Mouse (Mus musculus) heart, embryonic 16.5 days (tissue): ENCODE data around the gene Brca1. TPM values are rescaled to one million over a fixed set of nuclear protein-coding genes. Genes with fewer than 3 reads are reported as not detected.
A peak's percentile ranks its signal among the peaks of the same experiment; 100 is the strongest.

Source experiments
- ATAC-seq: fragments of 200-750 bp; cut with Nextera tagmentation; replicated peaks from 2 replicates; pipeline ENCODE4 v1.8.0; 2017; ENCODE audit warnings: moderate number of reproducible peaks; ENCODE audit not compliant: insufficient read depth, low FRiP score; ENCODE audit errors: extremely low read depth
- H3K27ac ChIP-seq: fragments of 300-500 bp; sonication (generic); 2 replicates; pipeline ENCODE4 v1.5.1; 2014; ENCODE audit warnings: mild to moderate bottlenecking, low read length, control low read depth, moderate library complexity
- H3K27me3 ChIP-seq: fragments of 300-500 bp; sonication (generic); 2 replicates; pipeline ENCODE4 v1.6.1; 2014; ENCODE audit warnings: low read length, mixed read lengths; ENCODE audit not compliant: control insufficient read depth, insufficient read depth
- H3K36me3 ChIP-seq: fragments of 300-500 bp; sonication (generic); 2 replicates; pipeline ENCODE4 v1.6.1; 2014; ENCODE audit not compliant: control insufficient read depth, insufficient read depth
- H3K4me1 ChIP-seq: fragments of 300-500 bp; sonication (generic); 2 replicates; pipeline ENCODE4 v1.6.1; 2014; ENCODE audit warnings: low read length, mixed read lengths; ENCODE audit not compliant: control insufficient read depth, insufficient read depth
- H3K4me2 ChIP-seq: fragments of 300-500 bp; sonication (generic); 2 replicates; pipeline ENCODE4 v1.6.1; 2014; ENCODE audit warnings: low read depth, mild to moderate bottlenecking, control low read depth, low read length
- H3K4me3 ChIP-seq: fragments of 300-500 bp; sonication (generic); 2 replicates; pipeline ENCODE4 v1.5.1; 2014; ENCODE audit warnings: mild to moderate bottlenecking, control low read depth, low read length
- H3K9ac ChIP-seq: fragments of 300-500 bp; sonication (generic); 2 replicates; pipeline ENCODE4 v1.6.1; 2014; ENCODE audit warnings: low read length, control low read depth
- H3K9me3 ChIP-seq: fragments of 300-500 bp; sonication (generic); replicated peaks from 2 replicates; pipeline ENCODE4 v1.6.1; 2016; ENCODE audit warnings: low read length; ENCODE audit not compliant: control insufficient read depth
- WGBS: fragments of 180-500 bp; shearing (Covaris S2); extraction: QIAGEN DNeasy Blood & Tissue Kit; methylation state at CpG from one replicate; pipeline ENCODE4 v1.1.7; 2014; 5-methylcytosine and 5-hydroxymethylcytosine counted together
- polyA plus RNA-seq: library from polyadenylated mRNA; unstranded; fragments of >200 nt; fragmentation: Nextera tagmentation; extraction: Ambion mirVana; gene quantifications from 2 replicates; pipeline ENCODE4 v1.2.1, GENCODE M21; 2015

Brca1 gene
- polyA plus RNA-seq, 1 experiment from 2014 or later, result 7.1 TPM

GRCm38 (mm10) chr11:101518937-101519336 is 32.8 kb downstream of the Brca1 start:
- no peak overlapping the region for H3K4me3 ChIP-seq
- H3K27me3 ChIP-seq, result no peaks in the 10 kb centered on the region
- ATAC-seq, result no peak
- H3K4me1 ChIP-seq, result no peaks in the 10 kb centered on the region
- H3K9me3 ChIP-seq, result 0 out of 2 replicates have a peak, but pooled peaks cover 1% of the 10 kb centered on the region
- no peak overlapping the region for H3K4me2 ChIP-seq
- H3K27ac ChIP-seq, result no peak overlapping the region
- peaks cover 4% of the 10 kb centered on the region for H3K36me3 ChIP-seq
- WGBS, result 73% methylated on average over 5 of the region's 5 CpGs
- H3K9ac ChIP-seq, result no peak overlapping the region

- H3K4me2 ChIP-seq, result no peak overlapping the region
- H3K9me3 ChIP-seq, result no peaks in the 10 kb centered on the region
- H3K4me3 ChIP-seq, result no peak overlapping the region
- no peaks in the 10 kb centered on the region for H3K27me3 ChIP-seq
- H3K9ac ChIP-seq, result no peak overlapping the region
- 0 out of 2 replicates have a peak, but pooled peaks cover 2% of the 10 kb centered on the region for H3K4me1 ChIP-seq
- H3K36me3 ChIP-seq, result peaks cover 7% of the 10 kb centered on the region; the same call in 1 of the 2 replicates
- 88% methylated on average over 7 of the region's 7 CpGs for WGBS
- no peak for ATAC-seq
- no peak overlapping the region for H3K27ac ChIP-seq
Observed at GRCm38 (mm10) chr11:101507090-101507489, 44.7 kb downstream of the Brca1 start.

DNA sequence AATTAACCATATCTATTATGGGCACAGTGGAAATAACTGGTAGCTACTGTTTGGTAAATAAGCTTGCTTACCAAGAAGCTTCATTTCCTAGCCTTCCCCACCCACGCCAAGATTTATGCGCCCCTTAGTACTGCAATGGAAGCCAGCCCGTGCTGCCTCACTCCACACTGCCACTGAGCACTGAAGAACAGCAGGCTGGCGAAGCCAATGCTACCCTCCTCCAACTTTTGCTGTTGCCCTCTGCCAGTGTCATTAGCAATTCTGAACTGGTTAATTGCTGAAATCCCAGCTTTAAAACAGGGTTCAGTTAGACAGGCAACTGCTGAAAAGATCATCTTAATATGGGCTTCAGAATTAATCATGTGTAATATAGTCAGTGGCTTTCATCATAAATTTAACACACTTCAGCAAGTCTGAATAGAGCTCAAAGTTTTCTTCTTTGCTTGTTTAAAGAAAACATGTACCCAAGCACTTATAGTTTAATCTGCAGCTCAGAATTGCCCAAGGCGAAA is 45.4 kb downstream of the Brca1 start:
- H3K36me3 ChIP-seq, result peaks cover 7% of the 10 kb centered on the region; the same call in 1 of the 2 replicates
- no peak overlapping the region for H3K27ac ChIP-seq
- H3K4me2 ChIP-seq, result no peak overlapping the region
- ATAC-seq, result no peak
- H3K27me3 ChIP-seq, result no peaks in the 10 kb centered on the region
- no peak overlapping the region for H3K4me3 ChIP-seq
- H3K4me1 ChIP-seq, result 0 out of 2 replicates have a peak, but pooled peaks cover 2% of the 10 kb centered on the region
- no peaks in the 10 kb centered on the region for H3K9me3 ChIP-seq
- H3K9ac ChIP-seq, result no peak overlapping the region
- WGBS, result 93% methylated on average over 5 of the region's 5 CpGs

GRCm38 (mm10) chr11:101486126-101486525 is 65.6 kb downstream of the Brca1 start:
- Histone ChIP-seq H3K9me3 (no peaks in the 10 kb centered on the region), H3K4me1 (peaks cover 14% of the 10 kb centered on the region), H3K9ac (no peak overlapping the region), H3K4me3 (no peak overlapping the region), H3K4me2 (no peak overlapping the region), H3K36me3 (0 out of 2 replicates have a peak, but pooled peaks cover 5% of the 10 kb centered on the region), H3K27ac (no peak overlapping the region), H3K27me3 (no peaks in the 10 kb centered on the region)
- ATAC-seq, result no peak
- 56% methylated on average over 6 of the region's 6 CpGs for WGBS

- Histone ChIP-seq H3K27ac (no peak overlapping the region), H3K4me2 (no peak overlapping the region), H3K36me3 (0 out of 2 replicates have a peak, but pooled peaks cover 5% of the 10 kb centered on the region), H3K27me3 (no peaks in the 10 kb centered on the region), H3K9ac (peak overlapping the region; percentile 27; the same call in 1 of the 2 replicates), H3K4me3 (no peak overlapping the region), H3K9me3 (no peaks in the 10 kb centered on the region), H3K4me1 (peaks cover 20% of the 10 kb centered on the region)
- ATAC-seq, result peak; percentile 49; the same call in 1 of the 2 replicates
- WGBS, result 17% methylated on average over 6 of the region's 6 CpGs
Observed at GRCm38 (mm10) chr11:101485509-101486028, 66.2 kb downstream of the Brca1 start.

- no peaks in the 10 kb centered on the region for H3K9me3 ChIP-seq
- no peaks in the 10 kb centered on the region for H3K27me3 ChIP-seq
- H3K4me2 ChIP-seq, result no peak overlapping the region
- no peak for ATAC-seq
- no peak overlapping the region for H3K27ac ChIP-seq
- 62% methylated on average over 7 of the region's 7 CpGs for WGBS
- no peak overlapping the region for H3K4me3 ChIP-seq
- H3K36me3 ChIP-seq, result 0 out of 2 replicates have a peak, but pooled peaks cover 4% of the 10 kb centered on the region
- H3K4me1 ChIP-seq, result peaks cover 20% of the 10 kb centered on the region
- H3K9ac ChIP-seq, result no peak overlapping the region
Observed at GRCm38 (mm10) chr11:101484814-101485213, 66.9 kb downstream of the Brca1 start.

DNA sequence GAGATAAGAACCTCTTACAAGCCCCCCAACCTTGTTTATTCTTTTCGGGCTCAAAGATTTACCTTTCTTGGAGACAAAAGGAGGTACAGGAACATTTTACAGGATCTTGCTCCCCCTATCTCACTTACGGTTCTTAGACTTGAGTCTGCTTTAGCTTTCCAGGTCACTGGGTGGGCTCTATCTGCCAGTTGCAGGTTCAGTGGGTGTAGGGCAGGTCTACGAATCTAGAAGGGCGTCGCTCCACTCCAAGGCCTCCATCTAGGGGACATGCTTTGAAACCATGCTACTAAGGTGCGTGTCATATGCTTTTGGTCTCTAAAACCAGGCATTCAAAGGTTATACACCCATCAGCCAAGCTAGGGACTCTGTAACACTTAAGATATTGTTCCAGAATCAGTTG is 67.5 kb downstream of the Brca1 start:
- WGBS, result 76% methylated on average over 6 of the region's 6 CpGs
- Histone ChIP-seq H3K4me1 (peaks cover 20% of the 10 kb centered on the region), H3K36me3 (0 out of 2 replicates have a peak, but pooled peaks cover 1% of the 10 kb centered on the region), H3K9me3 (no peaks in the 10 kb centered on the region), H3K4me3 (no peak overlapping the region), H3K27me3 (no peaks in the 10 kb centered on the region), H3K4me2 (no peak overlapping the region), H3K9ac (no peak overlapping the region), H3K27ac (no peak overlapping the region)
- no peak for ATAC-seq

DNA sequence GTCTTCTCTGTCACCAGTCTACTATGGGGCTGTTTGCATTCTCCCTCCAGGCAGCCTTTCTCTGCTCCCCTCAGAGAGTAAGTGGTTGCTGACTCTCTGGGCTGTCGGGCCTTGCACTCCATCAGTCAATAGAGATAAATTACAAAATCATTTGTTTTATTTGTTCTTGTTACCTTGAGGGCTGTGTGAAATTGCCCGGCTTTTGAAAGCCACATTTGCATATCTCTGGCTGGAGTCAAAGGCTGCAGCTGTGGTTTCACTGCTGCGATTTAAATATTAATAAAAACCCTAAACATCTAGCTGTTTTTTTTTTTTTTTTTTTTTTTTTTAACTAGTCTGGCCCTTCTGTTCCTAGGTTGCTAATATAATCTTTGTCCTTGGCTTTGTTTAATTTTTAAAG is 68.0 kb downstream of the Brca1 start:
- Histone ChIP-seq H3K27me3 (no peaks in the 10 kb centered on the region), H3K9ac (no peak overlapping the region), H3K4me2 (no peak overlapping the region), H3K27ac (no peak overlapping the region), H3K4me3 (no peak overlapping the region), H3K4me1 (peaks cover 25% of the 10 kb centered on the region), H3K9me3 (no peaks in the 10 kb centered on the region), H3K36me3 (no peaks in the 10 kb centered on the region)
- 53% methylated on average over 3 of the region's 3 CpGs for WGBS
- no peak for ATAC-seq

DNA sequence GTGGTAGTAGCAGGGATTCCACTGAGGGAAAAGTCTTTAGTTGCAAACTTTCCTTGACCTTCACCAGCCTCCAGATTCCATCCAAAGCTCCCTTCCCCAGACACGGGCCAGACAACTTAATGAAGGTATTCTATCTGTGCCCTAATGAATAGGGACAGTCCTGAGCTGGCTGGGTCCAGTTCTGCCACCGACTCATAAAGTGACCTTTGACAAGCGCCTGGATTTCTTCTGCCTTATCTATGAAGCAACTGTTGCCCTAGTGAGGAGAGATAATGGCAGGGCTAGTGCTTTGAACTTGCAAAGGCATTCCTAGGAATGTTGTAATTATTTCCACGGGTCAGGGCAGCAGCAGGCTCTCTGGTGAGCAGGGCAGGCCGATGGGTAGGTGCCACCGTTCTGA is 70.8 kb downstream of the Brca1 start:
- H3K4me3 ChIP-seq, result no peak overlapping the region
- WGBS, result 12% methylated on average over 6 of the region's 6 CpGs
- H3K9ac ChIP-seq, result no peak overlapping the region
- H3K4me2 ChIP-seq, result peak overlapping the region; percentile 15; the same call in 1 of the 2 replicates
- H3K36me3 ChIP-seq, result no peaks in the 10 kb centered on the region
- H3K9me3 ChIP-seq, result no peaks in the 10 kb centered on the region
- H3K27ac ChIP-seq, result no peak overlapping the region
- H3K4me1 ChIP-seq, result peaks cover 22% of the 10 kb centered on the region
- ATAC-seq, result peak; percentile 37; the same call in 1 of the 2 replicates
- H3K27me3 ChIP-seq, result no peaks in the 10 kb centered on the region
